Mouse (Mus musculus) CD4-positive, CD25-positive, alpha-beta regulatory T cell, adult 2 months (primary cell): Measurements from ENCODE around the gene Plxna4.

Experiments used
- DNase-seq: peaks from one replicate; pipeline ENCODE4 v3.0.0-alpha.2; 2012; ENCODE audit warnings: low read depth, low spot score

Gene Plxna4

GRCm38 (mm10) chr6:32348126-32348525 lies 239.9 kb downstream of the Plxna4 start:
- DNase-seq: no peak

GRCm38 (mm10) chr6:32346015-32346414 lies 242.0 kb downstream of the Plxna4 start:
- DNase-seq: no peak

- DNase-seq: no peak
Measured at GRCm38 (mm10) chr6:32342727-32343126, 245.3 kb downstream of the Plxna4 start.

- no peak for DNase-seq
Measured at GRCm38 (mm10) chr6:32342272-32342671, 245.7 kb downstream of the Plxna4 start.

GRCm38 (mm10) chr6:32338416-32338943 lies 249.5 kb downstream of the Plxna4 start:
- DNase-seq: no peak

- DNase-seq: no peak
Measured at GRCm38 (mm10) chr6:32331281-32331680, 256.7 kb downstream of the Plxna4 start.

- no peak for DNase-seq
Measured at GRCm38 (mm10) chr6:32330034-32330795, 257.8 kb downstream of the Plxna4 start.

GRCm38 (mm10) chr6:32328028-32328427 lies 260.0 kb downstream of the Plxna4 start:
- DNase-seq: peak; percentile 59

GRCm38 (mm10) chr6:32327173-32327572 lies 260.8 kb downstream of the Plxna4 start:
- no peak for DNase-seq

- no peak for DNase-seq
Measured at GRCm38 (mm10) chr6:32326406-32326805, 261.6 kb downstream of the Plxna4 start.

- DNase-seq: no peak
Measured at GRCm38 (mm10) chr6:32325851-32326250, 262.1 kb downstream of the Plxna4 start.

- no peak for DNase-seq
Measured at GRCm38 (mm10) chr6:32321187-32321586, 266.8 kb downstream of the Plxna4 start.

- peak; percentile 3 for DNase-seq
Measured at GRCm38 (mm10) chr6:32320254-32320653, 267.7 kb downstream of the Plxna4 start.

GRCm38 (mm10) chr6:32317470-32317869 lies 270.5 kb downstream of the Plxna4 start:
- no peak for DNase-seq

GRCm38 (mm10) chr6:32315011-32315450 lies 273.0 kb downstream of the Plxna4 start:
- DNase-seq: no peak

GRCm38 (mm10) chr6:32309147-32309546 lies 278.8 kb downstream of the Plxna4 start:
- DNase-seq: no peak

- no peak for DNase-seq
Measured at GRCm38 (mm10) chr6:32300611-32301010, 287.4 kb downstream of the Plxna4 start.

GRCm38 (mm10) chr6:32281457-32281856 lies 306.5 kb downstream of the Plxna4 start:
- no peak for DNase-seq

GRCm38 (mm10) chr6:32280728-32281127 lies 307.3 kb downstream of the Plxna4 start:
- DNase-seq: no peak

- no peak for DNase-seq
Measured at GRCm38 (mm10) chr6:32271463-32271862, 316.5 kb downstream of the Plxna4 start.

- no peak for DNase-seq
Measured at GRCm38 (mm10) chr6:32266085-32266484, 321.9 kb downstream of the Plxna4 start.

GRCm38 (mm10) chr6:32261339-32261738 lies 326.7 kb downstream of the Plxna4 start:
- DNase-seq: no peak

GRCm38 (mm10) chr6:32260341-32260740 lies 327.7 kb downstream of the Plxna4 start:
- no peak for DNase-seq
